Mouse (Mus musculus) bone marrow macrophage, adult 2 months (primary cell): ENCODE results near the gene Cela1.

ENCODE experiments used
- CTCF ChIP-seq: IDR thresholded peaks from 2 replicates; pipeline ENCODE4 v1.5.1; 2012; ENCODE audit warnings: low read depth, mild to moderate bottlenecking, low read length, moderate library complexity
- POLR2A ChIP-seq: IDR thresholded peaks from 2 replicates; pipeline ENCODE4 v1.6.1; 2012; ENCODE audit warnings: mild to moderate bottlenecking, low read depth, low read length, borderline replicate concordance

DNA sequence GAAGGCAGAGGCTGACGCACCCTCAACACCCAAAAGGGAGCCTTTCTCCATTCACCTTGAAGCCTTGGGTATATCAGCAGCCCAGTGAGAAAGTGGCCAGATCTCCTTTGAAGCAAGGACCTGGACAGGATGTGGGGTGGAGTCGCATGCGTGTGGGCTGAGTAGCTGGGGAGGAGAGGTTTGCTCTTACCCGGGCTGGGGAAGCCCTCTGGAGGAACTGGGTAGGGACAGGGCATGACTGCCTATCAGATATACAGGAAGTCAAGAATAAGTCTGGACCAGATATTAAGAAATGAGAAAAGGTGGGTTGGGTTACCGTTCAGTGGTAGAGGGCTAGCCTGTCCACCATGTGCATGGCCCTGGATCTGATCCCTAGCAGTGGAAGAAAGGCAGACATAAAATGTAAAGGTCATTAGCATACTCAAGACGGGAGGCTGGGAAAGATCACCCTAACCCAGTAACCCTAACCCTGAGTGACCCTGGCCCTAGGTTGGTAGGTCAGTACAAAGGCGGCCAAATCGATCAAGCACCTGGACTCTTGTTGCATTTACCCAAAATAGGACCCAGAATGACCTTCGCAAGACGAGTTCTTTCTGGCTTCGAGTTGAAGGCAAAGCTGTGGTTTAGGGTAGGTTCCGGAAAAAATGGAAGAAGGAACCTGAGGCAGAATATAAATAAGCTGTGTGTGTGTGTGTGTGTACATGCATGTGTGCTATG lies 56.1 kb downstream of the Cela1 start:
- TF ChIP-seq CTCF (no peak), POLR2A (no peak)
